Mouse (Mus musculus) lung, adult 2 months (tissue): ENCODE measurements around the gene A3galt2. TPM values are rescaled to one million over a fixed set of nuclear protein-coding genes. Genes with fewer than 3 reads are reported as not detected.

Experiments used
- DNase-seq: peaks from one replicate; pipeline ENCODE4 v3.0.0; 2022
- H3K4me1 ChIP-seq: fragments of 200-500 bp; 2 replicates; pipeline ENCODE4 v1.6.1; 2011; ENCODE audit warnings: low read length; ENCODE audit not compliant: control insufficient read depth, insufficient read depth
- H3K4me3 ChIP-seq: fragments of 200-500 bp; replicated peaks from 2 replicates; pipeline ENCODE3; 2011; ENCODE audit warnings: low read depth, mild to moderate bottlenecking, control low read depth, low read length; ENCODE audit errors: extremely low read depth
- CTCF ChIP-seq: fragments of 200-500 bp; IDR thresholded peaks from 2 replicates; pipeline ENCODE4 v1.5.1; 2011; ENCODE audit warnings: mild to moderate bottlenecking, low read length, control low read depth; ENCODE audit not compliant: insufficient read depth
- POLR2A ChIP-seq: fragments of 200-500 bp; IDR thresholded peaks from 2 replicates; pipeline ENCODE4 v1.6.1; 2011; ENCODE audit warnings: low read depth, mild to moderate bottlenecking, control low read depth, low read length, borderline replicate concordance; ENCODE audit errors: extremely low read depth
- WGBS: fragments of 180-500 bp; shearing (Covaris S2); methylation state at CpG from one replicate; pipeline ENCODE4 v1.1.7; 2018; 5-methylcytosine and 5-hydroxymethylcytosine counted together
- polyA plus RNA-seq: library from polyadenylated mRNA; depleted of rRNA; stranded (reverse); fragments of >200 nt; gene quantifications from 2 replicates; pipeline ENCODE4 v1.2.3, GENCODE M21; 2012; rRNA removed

Gene A3galt2
- polyA plus RNA-seq, 1 experiment, result 0.34 TPM

- 59% methylated on average over 5 of the region's 5 CpGs for WGBS
- TF ChIP-seq CTCF (no peak), POLR2A (no peak)
Observed at GRCm38 (mm10) chr4:128803569-128803968, 48.4 kb downstream of the A3galt2 start.

GRCm38 (mm10) chr4:128804426-128805149, 49.4 kb downstream of the A3galt2 start:
- Histone ChIP-seq H3K4me3 (peak overlapping the region; percentile 71), H3K4me1 (peaks cover 20% of the 10 kb centered on the region)
- DNase-seq, result no peak
- WGBS, result 4% methylated on average over 6 of the region's 6 CpGs
- TF ChIP-seq CTCF (no peak), POLR2A (peak; percentile 14; the same call in 1 of the 2 replicates)

More at GRCm38 (mm10) chr4:128803569-128803968, 48.4 kb downstream of the A3galt2 start:
- no peak for DNase-seq
- H3K4me1 ChIP-seq, result peaks cover 20% of the 10 kb centered on the region
- no peak overlapping the region for H3K4me3 ChIP-seq

- 3% methylated on average over 74 of the region's 74 CpGs for WGBS
Observed at GRCm38 (mm10) chr4:128805150-128806042, 50.2 kb downstream of the A3galt2 start.

GRCm38 (mm10) chr4:128806043-128806826, 51.1 kb downstream of the A3galt2 start, which contains the start of gene Zfp362:
Gene Zfp362 (minus strand): TSS chr4:128806045.
- Histone ChIP-seq H3K4me3 (peak within 1 kb of the TSS; percentile 71), H3K4me1 (peaks cover 20% of the 10 kb centered on the region)
- WGBS, result 6% methylated on average over 95 of the region's 111 CpGs
- DNase-seq, result peak; percentile 53
- no peak for TF ChIP-seq POLR2A
- TF ChIP-seq CTCF, result no peak

More at GRCm38 (mm10) chr4:128805150-128806042, 50.2 kb downstream of the A3galt2 start:
- TF ChIP-seq CTCF (no peak), POLR2A (no peak)
- peaks cover 20% of the 10 kb centered on the region for H3K4me1 ChIP-seq
- peak overlapping the region; percentile 71 for H3K4me3 ChIP-seq
- DNase-seq, result peak; percentile 51

GRCm38 (mm10) chr4:128806827-128807179, 51.6 kb downstream of the A3galt2 start:
- WGBS, result 0% methylated on average over 15 of the region's 15 CpGs
- Histone ChIP-seq H3K4me3 (peak overlapping the region; percentile 71), H3K4me1 (peaks cover 20% of the 10 kb centered on the region)
- DNase-seq, result peak; percentile 72
- peak; percentile 90; the same call in 1 of the 2 replicates for TF ChIP-seq POLR2A
- no peak for TF ChIP-seq CTCF

- 11% methylated on average over 16 of the region's 16 CpGs for WGBS
- H3K4me1 ChIP-seq, result peaks cover 3% of the 10 kb centered on the region
- TF ChIP-seq CTCF, result no peak
- peak; percentile 49; the same call in 1 of the 2 replicates for TF ChIP-seq POLR2A
- peak overlapping the region; percentile 64 for H3K4me3 ChIP-seq
- peak; percentile 73 for DNase-seq
Observed at GRCm38 (mm10) chr4:128811382-128812056, 56.4 kb downstream of the A3galt2 start.

- H3K4me1 ChIP-seq, result no peaks in the 10 kb centered on the region
- H3K4me3 ChIP-seq, result no peak overlapping the region
- DNase-seq, result no peak
- 54% methylated on average over 7 of the region's 7 CpGs for WGBS
- TF ChIP-seq CTCF, result no peak
- no peak for TF ChIP-seq POLR2A
Observed at GRCm38 (mm10) chr4:128817011-128817410, 61.8 kb downstream of the A3galt2 start.

Other genes starting within 250 kb of the A3galt2 start
- 2.4 and 2.5 TPM in 2 replicates for gene Zscan20, start 145.3 kb upstream of the A3galt2 start, polyA plus RNA-seq
- 1.4 and 1.8 TPM in 2 replicates for gene Tlr12, start 136.7 kb upstream of the A3galt2 start, polyA plus RNA-seq
- gene Phc2, start 100.7 kb upstream of the A3galt2 start, polyA plus RNA-seq, result 125 and 126 TPM in 2 replicates
- 43.8 and 48.8 TPM in 2 replicates for gene Zfp362, start 50.7 kb downstream of the A3galt2 start, polyA plus RNA-seq
- gene Trim62, start 128.2 kb downstream of the A3galt2 start, polyA plus RNA-seq, result 18.6 and 19.7 TPM in 2 replicates
- gene Azin2, start 207.1 kb downstream of the A3galt2 start, polyA plus RNA-seq, result 46.2 and 49.4 TPM in 2 replicates
- gene Ak2, start 236.6 kb downstream of the A3galt2 start, polyA plus RNA-seq, result 22.6 and 24.2 TPM in 2 replicates